Mouse (Mus musculus) forebrain, embryonic 14.5 days (tissue): Measurements from ENCODE around the gene Fabp6. TPM values are rescaled to one million over a fixed set of nuclear protein-coding genes. Genes with fewer than 3 reads are reported as not detected.

Source experiments
- ATAC-seq: fragments of 200-750 bp; cut with Nextera tagmentation; 2 replicates; pipeline ENCODE4 v1.8.0; 2017; ENCODE audit warnings: mild to moderate bottlenecking, moderate library complexity
- DNase-seq: peaks from one replicate; pipeline ENCODE4 v3.0.0-alpha.2; 2015; ENCODE audit warnings: low spot score
- H3K27ac ChIP-seq: fragments of 300-500 bp; sonication (generic); 2 replicates; pipeline ENCODE4 v1.5.1; 2014; ENCODE audit warnings: low read depth, mild to moderate bottlenecking, control low read depth, low read length, moderate library complexity
- H3K27me3 ChIP-seq: fragments of 300-500 bp; sonication (generic); replicated peaks from 2 replicates; pipeline ENCODE4 v1.6.1; 2014; ENCODE audit warnings: low read length, control low read depth, mixed read lengths; ENCODE audit not compliant: control insufficient read depth, insufficient read depth
- H3K36me3 ChIP-seq: fragments of 300-500 bp; sonication (generic); 2 replicates; pipeline ENCODE4 v1.6.1; 2014; ENCODE audit warnings: low read length, control low read depth; ENCODE audit not compliant: control insufficient read depth, insufficient read depth
- H3K4me1 ChIP-seq: fragments of 300-500 bp; sonication (generic); 2 replicates; pipeline ENCODE4 v1.6.1; 2014; ENCODE audit warnings: antibody characterized with exemption, low read length, control low read depth; ENCODE audit not compliant: control insufficient read depth, insufficient read depth
- H3K4me2 ChIP-seq: fragments of 300-500 bp; sonication (generic); 2 replicates; pipeline ENCODE4 v1.6.1; 2014; ENCODE audit warnings: mild to moderate bottlenecking, control low read depth, low read length
- H3K4me3 ChIP-seq: fragments of 300-500 bp; sonication (generic); 2 replicates; pipeline ENCODE4 v1.5.1; 2014; ENCODE audit warnings: low read depth, low read length, control low read depth
- H3K9ac ChIP-seq: fragments of 300-500 bp; sonication (generic); 2 replicates; pipeline ENCODE4 v1.6.1; 2014; ENCODE audit warnings: mild to moderate bottlenecking, low read length, control low read depth, moderate library complexity
- H3K9me3 ChIP-seq: fragments of 300-500 bp; sonication (generic); replicated peaks from 2 replicates; pipeline ENCODE4 v1.6.1; 2016; ENCODE audit warnings: low read length, control low read depth, mixed read lengths; ENCODE audit not compliant: control insufficient read depth
- WGBS: fragments of 180-500 bp; shearing (Covaris S2); extraction: QIAGEN DNeasy Blood & Tissue Kit; methylation state at CpG from one replicate; pipeline ENCODE4 v1.1.7; 2014; 5-methylcytosine and 5-hydroxymethylcytosine counted together
- polyA plus RNA-seq: library from polyadenylated mRNA; unstranded; fragments of >200 nt; fragmentation: Nextera tagmentation; extraction: Ambion mirVana; gene quantifications from 2 replicates; pipeline ENCODE4 v1.2.1, GENCODE M21; 2014

Fabp6 gene
- polyA plus RNA-seq, 1 experiment from 2014 or later = not detected

DNA sequence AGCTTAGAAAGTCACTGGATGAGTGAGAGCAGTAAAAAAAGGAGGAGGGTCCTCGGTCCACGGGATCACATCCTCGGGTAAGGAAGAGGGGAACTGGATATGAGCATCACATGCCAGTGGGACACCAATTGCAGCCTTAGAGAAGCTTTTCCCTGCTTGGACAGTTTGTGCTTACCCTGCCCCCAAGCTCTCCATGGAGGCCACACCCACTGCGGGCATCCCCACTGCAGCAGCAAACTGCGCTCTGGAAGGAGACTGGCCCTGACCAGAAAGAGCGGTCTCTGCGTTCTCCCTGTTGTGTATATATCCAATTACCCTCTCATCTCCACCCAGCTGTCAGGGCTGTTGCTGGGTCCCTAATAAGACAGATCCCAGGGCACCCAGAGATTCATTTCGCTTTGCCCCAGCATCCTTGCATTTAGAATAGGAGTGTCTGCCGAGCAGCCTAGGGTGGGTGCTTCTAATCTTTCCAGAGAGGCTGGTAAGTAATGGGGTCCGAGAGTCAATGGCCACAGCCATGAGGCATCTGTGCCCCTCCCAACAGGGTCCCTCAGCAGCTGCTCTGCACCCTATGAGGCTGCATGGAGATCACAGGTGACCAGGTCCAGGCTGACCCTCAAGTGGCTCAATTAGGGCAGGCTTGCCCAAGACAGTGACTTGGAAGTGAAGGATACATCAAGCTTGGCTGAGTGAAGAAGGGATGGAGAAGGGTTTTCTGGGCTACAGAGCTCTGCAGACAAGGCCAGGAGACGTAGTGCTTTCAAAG lies 23.4 kb downstream of the Fabp6 start:
- 47% methylated on average over 11 of the region's 11 CpGs for WGBS
- H3K9ac ChIP-seq = no peak overlapping the region
- H3K4me2 ChIP-seq = no peak overlapping the region
- no peak for DNase-seq
- H3K4me3 ChIP-seq = no peak overlapping the region
- H3K4me1 ChIP-seq = peaks cover 11% of the 10 kb centered on the region
- no peak for ATAC-seq
- H3K9me3 ChIP-seq = no peaks in the 10 kb centered on the region
- H3K36me3 ChIP-seq = peaks cover 5% of the 10 kb centered on the region; the same call in 1 of the 2 replicates
- no peak overlapping the region for H3K27ac ChIP-seq
- no peaks in the 10 kb centered on the region for H3K27me3 ChIP-seq

DNA sequence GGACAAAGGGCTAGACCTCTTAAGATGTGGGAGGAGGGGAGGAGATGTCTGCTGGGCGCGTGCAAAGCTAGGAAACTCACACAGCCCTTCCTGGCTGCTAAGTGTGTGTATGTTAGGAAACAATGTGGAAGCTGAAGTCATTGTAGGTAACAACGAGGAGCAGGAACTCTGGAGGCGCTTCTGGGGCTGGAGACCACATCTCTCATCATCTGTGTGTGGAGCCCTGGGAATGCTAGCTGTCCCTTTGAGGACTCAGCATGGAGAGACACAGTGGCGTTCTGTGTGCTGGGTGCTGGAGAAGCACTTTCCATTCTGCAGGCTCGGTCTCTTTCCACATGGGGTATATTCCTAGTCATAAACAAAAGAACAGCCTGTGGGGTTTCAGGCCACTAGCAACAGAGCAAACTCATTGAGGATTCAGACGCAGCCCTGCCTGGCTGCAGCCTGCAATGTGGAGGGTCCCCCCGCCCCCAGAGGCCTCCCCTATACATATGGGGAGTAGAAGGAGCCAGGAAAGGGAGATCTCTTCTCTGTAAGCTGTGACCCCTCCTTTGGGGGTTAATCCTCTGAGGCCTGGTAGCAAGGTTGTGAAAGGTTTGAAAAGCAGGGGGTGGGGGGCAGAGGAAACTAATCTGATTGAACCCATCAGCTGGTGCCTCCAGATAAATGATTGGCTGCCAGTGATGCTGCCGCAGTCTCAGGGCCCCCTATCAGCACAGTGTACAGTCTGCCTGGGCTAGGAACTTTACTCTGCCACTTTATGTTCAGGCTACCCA lies 25.8 kb downstream of the Fabp6 start:
- peak overlapping the region; percentile 18; the same call in 1 of the 2 replicates for H3K4me2 ChIP-seq
- peak overlapping the region; percentile 17; the same call in 1 of the 2 replicates for H3K9ac ChIP-seq
- peaks cover 11% of the 10 kb centered on the region for H3K4me1 ChIP-seq
- H3K9me3 ChIP-seq = no peaks in the 10 kb centered on the region
- H3K27me3 ChIP-seq = no peaks in the 10 kb centered on the region
- ATAC-seq (peak; percentile 90), DNase-seq (peak; percentile 69)
- peaks cover 5% of the 10 kb centered on the region; the same call in 1 of the 2 replicates for H3K36me3 ChIP-seq
- H3K4me3 ChIP-seq = no peak overlapping the region
- WGBS = 3% methylated on average over 9 of the region's 9 CpGs
- peak overlapping the region; percentile 45 for H3K27ac ChIP-seq

DNA sequence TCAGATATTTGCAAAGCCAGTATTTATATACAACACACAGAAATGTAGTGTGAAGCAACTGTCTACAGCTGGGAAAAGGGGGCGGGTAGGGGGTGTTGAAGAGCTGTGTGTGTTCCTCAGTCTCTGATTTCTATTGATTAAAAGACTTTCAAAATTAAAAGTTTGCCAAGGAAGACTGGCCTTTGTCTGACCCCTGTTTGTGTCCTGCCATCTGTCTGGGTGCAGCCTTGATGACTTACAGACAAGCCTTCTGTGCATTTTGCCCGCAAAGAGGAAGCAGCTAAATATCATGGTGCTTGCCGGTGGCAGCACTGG lies 26.3 kb downstream of the Fabp6 start:
- ATAC-seq (no peak), DNase-seq (no peak)
- Histone ChIP-seq H3K4me2 (0 out of 2 replicates have a peak overlapping the region, but pooled peaks have one; percentile 18), H3K27me3 (no peaks in the 10 kb centered on the region), H3K9ac (peak overlapping the region; percentile 17; the same call in 1 of the 2 replicates), H3K36me3 (peaks cover 5% of the 10 kb centered on the region; the same call in 1 of the 2 replicates), H3K4me3 (no peak overlapping the region), H3K9me3 (no peaks in the 10 kb centered on the region), H3K4me1 (peaks cover 11% of the 10 kb centered on the region), H3K27ac (peak overlapping the region; percentile 45)
- 12% methylated on average over 3 of the region's 3 CpGs for WGBS

DNA sequence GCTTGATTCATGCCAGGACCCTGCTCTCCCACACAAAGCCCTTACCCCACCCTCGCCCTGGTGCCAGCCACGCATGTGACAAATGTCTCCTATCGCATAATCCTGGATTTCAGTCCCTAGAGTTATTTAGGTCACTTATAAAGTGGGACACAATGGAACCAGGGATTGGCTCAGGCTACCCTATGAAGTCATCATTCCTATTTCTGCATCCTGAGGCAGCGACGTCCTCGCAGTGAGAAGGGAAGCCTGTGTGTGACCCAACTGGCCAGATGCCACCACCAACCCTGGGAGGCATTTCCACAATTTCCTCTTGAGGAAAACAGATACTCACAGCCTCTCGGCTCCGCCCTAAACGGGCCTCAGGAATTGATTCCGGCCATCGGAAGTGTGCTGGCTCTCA lies 31.7 kb downstream of the Fabp6 start:
- Histone ChIP-seq H3K36me3 (no peaks in the 10 kb centered on the region), H3K27me3 (no peaks in the 10 kb centered on the region), H3K9me3 (no peaks in the 10 kb centered on the region), H3K9ac (no peak overlapping the region), H3K4me2 (no peak overlapping the region), H3K4me3 (no peak overlapping the region), H3K27ac (peak overlapping the region; percentile 39; the same call in 1 of the 2 replicates), H3K4me1 (peaks cover 5% of the 10 kb centered on the region; the same call in 1 of the 2 replicates)
- ATAC-seq (peak; percentile 58; the same call in 1 of the 2 replicates), DNase-seq (peak; percentile 55)
- 60% methylated on average over 11 of the region's 11 CpGs for WGBS

DNA sequence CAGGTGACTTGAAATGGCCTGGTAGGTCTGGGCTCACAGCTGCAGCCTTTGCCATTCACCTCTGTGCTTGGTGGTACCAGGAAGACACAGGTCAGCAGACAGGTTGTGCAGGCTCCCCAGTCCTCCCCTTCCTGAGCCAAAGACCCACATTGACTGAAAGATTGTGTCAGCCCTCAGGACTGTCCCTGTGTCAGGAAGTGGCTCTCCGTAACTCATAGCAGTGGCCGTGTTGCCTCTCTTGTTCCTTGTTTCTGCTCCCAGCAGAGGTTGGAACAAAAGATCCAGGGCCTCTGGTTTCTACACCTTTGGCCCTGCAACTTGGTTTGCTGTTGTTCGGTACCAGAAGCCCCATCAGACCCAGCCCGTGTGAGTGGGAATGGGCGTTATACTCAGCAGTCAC lies 32.2 kb downstream of the Fabp6 start:
- Histone ChIP-seq H3K4me3 (no peak overlapping the region), H3K27ac (peak overlapping the region; percentile 39; the same call in 1 of the 2 replicates)
- 65% methylated on average over 5 of the region's 5 CpGs for WGBS

DNA sequence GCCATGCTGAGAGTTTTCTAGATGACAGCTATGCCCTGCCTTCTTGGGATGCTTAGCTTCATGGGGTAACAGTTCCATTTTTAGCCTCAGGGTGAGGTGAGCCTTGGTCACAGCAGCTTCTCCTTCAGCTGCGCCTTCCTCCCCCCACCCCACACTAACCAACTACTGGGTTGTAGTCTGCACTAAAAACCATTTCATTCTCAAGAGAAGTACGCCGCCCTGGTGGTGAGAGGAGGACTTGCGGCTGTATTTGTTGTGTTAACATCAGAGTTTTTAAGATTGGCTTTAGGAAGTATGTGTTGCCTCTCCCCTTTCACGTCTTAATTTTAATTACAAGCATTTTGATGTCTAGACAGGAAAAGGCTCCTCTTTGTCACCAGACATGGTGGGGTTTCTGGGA lies 33.1 kb downstream of the Fabp6 start:
- H3K27ac ChIP-seq = no peak overlapping the region
- H3K4me1 ChIP-seq = peaks cover 13% of the 10 kb centered on the region
- H3K36me3 ChIP-seq = no peaks in the 10 kb centered on the region
- 65% methylated on average over 5 of the region's 5 CpGs for WGBS
- H3K4me2 ChIP-seq = no peak overlapping the region
- no peak overlapping the region for H3K4me3 ChIP-seq
- ATAC-seq = no peak
- DNase-seq = no peak
- no peak overlapping the region for H3K9ac ChIP-seq
- no peaks in the 10 kb centered on the region for H3K27me3 ChIP-seq
- H3K9me3 ChIP-seq = no peaks in the 10 kb centered on the region

More for the DNA sequence above, 32.2 kb downstream of the Fabp6 start:
- no peaks in the 10 kb centered on the region for H3K36me3 ChIP-seq
- ATAC-seq (no peak), DNase-seq (no peak)
- no peaks in the 10 kb centered on the region for H3K27me3 ChIP-seq
- H3K9me3 ChIP-seq = no peaks in the 10 kb centered on the region
- H3K4me2 ChIP-seq = no peak overlapping the region
- no peak overlapping the region for H3K9ac ChIP-seq
- peaks cover 6% of the 10 kb centered on the region for H3K4me1 ChIP-seq

DNA sequence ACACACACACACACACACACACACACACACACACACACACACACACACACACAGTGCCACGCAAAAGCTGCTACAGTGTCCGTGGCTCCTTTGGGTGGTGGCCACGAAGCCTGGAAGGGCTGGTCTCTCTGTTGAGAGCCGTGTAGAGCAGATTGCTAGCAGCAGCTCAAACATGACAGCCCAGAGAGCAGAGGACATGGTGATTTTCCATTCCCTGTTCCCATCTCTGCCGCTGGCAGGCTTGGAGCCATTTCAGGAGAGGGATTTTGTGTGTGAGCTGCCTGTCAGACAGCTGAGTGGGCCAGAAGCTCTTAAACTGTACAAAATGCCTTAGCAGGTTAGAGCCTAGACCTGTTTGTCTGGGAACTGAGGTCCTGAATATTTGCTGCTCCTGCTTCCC lies 34.6 kb downstream of the Fabp6 start:
- DNase-seq = no peak
- WGBS = 63% methylated on average over 5 of the region's 5 CpGs
- no peaks in the 10 kb centered on the region for H3K9me3 ChIP-seq
- no peak overlapping the region for H3K27ac ChIP-seq
- peaks cover 13% of the 10 kb centered on the region for H3K4me1 ChIP-seq
- H3K9ac ChIP-seq = no peak overlapping the region
- no peak for ATAC-seq
- no peaks in the 10 kb centered on the region for H3K36me3 ChIP-seq
- H3K27me3 ChIP-seq = no peaks in the 10 kb centered on the region
- H3K4me2 ChIP-seq = no peak overlapping the region
- H3K4me3 ChIP-seq = no peak overlapping the region

DNA sequence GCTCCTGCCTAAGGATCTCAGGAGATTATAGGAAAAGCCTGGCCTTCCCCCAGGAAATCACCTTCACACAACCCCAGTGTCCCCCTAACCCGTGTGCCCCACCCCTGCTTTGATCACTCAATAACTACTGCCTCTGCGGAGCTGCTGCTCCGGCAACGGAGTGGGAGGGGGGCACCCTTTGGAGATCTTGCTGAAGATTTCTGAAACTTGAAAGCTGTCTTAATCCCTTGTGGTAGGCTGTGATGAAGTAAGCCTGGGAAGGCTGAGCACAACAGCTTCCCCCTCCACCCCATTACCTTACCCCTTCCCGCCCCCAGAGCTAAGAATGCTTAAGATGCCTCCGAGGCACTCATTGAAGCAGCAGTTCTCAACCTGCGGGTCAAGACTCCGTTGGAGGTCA lies 35.5 kb downstream of the Fabp6 start:
- H3K9ac ChIP-seq = no peak overlapping the region
- H3K36me3 ChIP-seq = no peaks in the 10 kb centered on the region
- no peak overlapping the region for H3K4me3 ChIP-seq
- ATAC-seq (no peak; the same call in 1 of the 2 replicates), DNase-seq (no peak)
- H3K4me1 ChIP-seq = peaks cover 13% of the 10 kb centered on the region
- H3K9me3 ChIP-seq = no peaks in the 10 kb centered on the region
- H3K27ac ChIP-seq = no peak overlapping the region
- H3K27me3 ChIP-seq = no peaks in the 10 kb centered on the region
- H3K4me2 ChIP-seq = no peak overlapping the region
- 6% methylated on average over 8 of the region's 8 CpGs for WGBS

DNA sequence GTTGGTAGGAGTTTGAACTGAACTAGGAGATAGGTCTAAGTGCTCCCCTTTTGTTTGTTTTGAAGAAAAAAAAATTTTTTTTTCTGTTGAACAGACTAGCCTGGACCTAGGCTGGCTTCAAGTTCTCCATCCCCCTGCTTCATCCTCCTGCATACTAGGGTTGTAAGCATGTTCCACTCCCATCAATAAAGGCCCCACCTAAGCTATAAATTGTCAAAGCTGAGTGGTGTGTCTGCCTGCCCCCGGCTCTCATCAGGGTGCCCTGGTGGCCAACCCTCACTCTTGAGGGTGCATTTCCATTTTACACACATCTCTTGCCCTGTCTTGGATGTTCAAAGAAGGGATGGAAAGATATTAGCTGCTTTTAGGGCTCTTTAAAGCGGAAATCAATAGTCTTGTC lies 35.9 kb downstream of the Fabp6 start:
- ATAC-seq = no peak

More for the DNA sequence above, 35.9 kb downstream of the Fabp6 start:
- Histone ChIP-seq H3K27ac (no peak overlapping the region), H3K36me3 (no peaks in the 10 kb centered on the region), H3K4me1 (peaks cover 13% of the 10 kb centered on the region), H3K9me3 (no peaks in the 10 kb centered on the region), H3K27me3 (no peaks in the 10 kb centered on the region), H3K9ac (no peak overlapping the region), H3K4me3 (no peak overlapping the region), H3K4me2 (no peak overlapping the region)
- no peak for DNase-seq
- 19% methylated on average over 2 of the region's 2 CpGs for WGBS
